Mouse (Mus musculus): ENCODE measurements around the gene Krr1.

Gene Krr1

GRCm38 (mm10) chr10:111972542-111973361 is at the start of gene Krr1:
Gene Krr1, plus strand, starts transcription at chr10:111972664.
- DNase-seq: peak; percentile 94

- no peak for DNase-seq
These were observed 48.8 kb upstream of the Krr1 start for GRCm38 (mm10) chr10:111923503-111924135.

GRCm38 (mm10) chr10:111924141-111924540 is 48.3 kb upstream of the Krr1 start:
- DNase-seq: no peak

GRCm38 (mm10) chr10:111924716-111925488 is 47.6 kb upstream of the Krr1 start:
- no peak for DNase-seq

GRCm38 (mm10) chr10:111925489-111925860 is 47.0 kb upstream of the Krr1 start:
- DNase-seq: peak; percentile 91

- DNase-seq: no peak
These were observed 39.7 kb upstream of the Krr1 start for GRCm38 (mm10) chr10:111932621-111933345.

- DNase-seq: peak; percentile 70
These were observed 37.3 kb upstream of the Krr1 start for GRCm38 (mm10) chr10:111935207-111935606.

GRCm38 (mm10) chr10:111936021-111936420 is 36.4 kb upstream of the Krr1 start:
- no peak for DNase-seq

GRCm38 (mm10) chr10:111936491-111937145 is 35.8 kb upstream of the Krr1 start:
- peak; percentile 57 for DNase-seq

GRCm38 (mm10) chr10:111937146-111937534 is 35.3 kb upstream of the Krr1 start:
- no peak for DNase-seq

GRCm38 (mm10) chr10:111943026-111943425 is 29.4 kb upstream of the Krr1 start:
- DNase-seq: no peak

- DNase-seq: no peak
These were observed 26.9 kb upstream of the Krr1 start for GRCm38 (mm10) chr10:111945563-111945962.

- DNase-seq: no peak
These were observed 24.4 kb upstream of the Krr1 start for GRCm38 (mm10) chr10:111948041-111948440.

- DNase-seq: no peak
These were observed 23.5 kb upstream of the Krr1 start for GRCm38 (mm10) chr10:111949008-111949407.

- no peak for DNase-seq
These were observed 16.6 kb upstream of the Krr1 start for GRCm38 (mm10) chr10:111955836-111956235.

GRCm38 (mm10) chr10:111957271-111958045 is 15.0 kb upstream of the Krr1 start:
- DNase-seq: peak; percentile 77

- no peak for DNase-seq
These were observed 14.4 kb upstream of the Krr1 start for GRCm38 (mm10) chr10:111958046-111958421.

- DNase-seq: no peak
These were observed 13.1 kb upstream of the Krr1 start for GRCm38 (mm10) chr10:111959353-111959752.

- DNase-seq: no peak
These were observed 12.0 kb upstream of the Krr1 start for GRCm38 (mm10) chr10:111960459-111960858.

- no peak for DNase-seq
These were observed 6.1 kb upstream of the Krr1 start for GRCm38 (mm10) chr10:111966394-111966793.

- DNase-seq: peak; percentile 11
These were observed 535 bp upstream of the Krr1 start for GRCm38 (mm10) chr10:111971929-111972328.

- peak; percentile 77 for DNase-seq
These were observed 5.1 kb downstream of the Krr1 start for GRCm38 (mm10) chr10:111977584-111977983.

All from kidney, adult 9 months (tissue).